Mouse (Mus musculus): Measurements from ENCODE around the gene Intu. TPM values are rescaled to one million over a fixed set of nuclear protein-coding genes. Genes with fewer than 3 reads are reported as not detected.

The Intu gene
- polyA plus RNA-seq, 1 experiment from 2014 or later: 4.0 TPM

DNA sequence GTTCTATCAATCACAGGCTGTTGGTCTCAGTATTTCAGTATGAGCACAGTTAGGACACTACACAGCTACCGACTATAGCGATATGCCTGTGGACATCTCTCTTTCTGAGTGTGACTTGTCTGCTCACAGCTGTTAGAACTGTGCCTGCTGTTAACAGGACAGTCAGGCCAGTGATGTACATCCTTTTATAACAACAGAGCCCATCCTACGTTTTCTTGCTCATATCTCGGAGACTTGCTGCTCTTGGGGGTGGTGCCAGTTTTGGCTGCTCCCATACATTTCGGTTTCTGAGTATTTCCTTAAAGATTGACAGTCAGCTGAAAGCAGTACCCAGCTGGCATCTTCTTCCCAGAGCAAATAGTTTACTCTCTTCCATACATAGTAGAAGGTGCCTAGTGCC is 125.3 kb downstream of the Intu start:
- H3K4me3 ChIP-seq (ENCODE audit: low read depth, low read length): no peak overlapping the region
- H3K27ac ChIP-seq (replicated peaks; ENCODE audit: low read depth, low read length): no peak overlapping the region
- no peaks in the 10 kb centered on the region for H3K27me3 ChIP-seq (replicated peaks; ENCODE audit: control insufficient read depth, insufficient read depth, low read length)
- no peaks in the 10 kb centered on the region; the same call in 1 of the 2 replicates for H3K4me1 ChIP-seq (ENCODE audit: control insufficient read depth, insufficient read depth, low read length)
- H3K9me3 ChIP-seq (ENCODE audit: control insufficient read depth, low read length): no peaks in the 10 kb centered on the region
- ATAC-seq (ENCODE audit: low read depth): no peak
- DNase-seq (ENCODE audit: low spot score): no peak
- H3K4me2 ChIP-seq (ENCODE audit: low read depth, low read length): no peak overlapping the region
- H3K9ac ChIP-seq (ENCODE audit: low read depth, low read length): no peak overlapping the region
- 94% methylated on average over 5 of the region's 5 CpGs for WGBS
- H3K36me3 ChIP-seq (ENCODE audit: control insufficient read depth, insufficient read depth, low read length): peaks cover 9% of the 10 kb centered on the region; the same call in 1 of the 2 replicates

DNA sequence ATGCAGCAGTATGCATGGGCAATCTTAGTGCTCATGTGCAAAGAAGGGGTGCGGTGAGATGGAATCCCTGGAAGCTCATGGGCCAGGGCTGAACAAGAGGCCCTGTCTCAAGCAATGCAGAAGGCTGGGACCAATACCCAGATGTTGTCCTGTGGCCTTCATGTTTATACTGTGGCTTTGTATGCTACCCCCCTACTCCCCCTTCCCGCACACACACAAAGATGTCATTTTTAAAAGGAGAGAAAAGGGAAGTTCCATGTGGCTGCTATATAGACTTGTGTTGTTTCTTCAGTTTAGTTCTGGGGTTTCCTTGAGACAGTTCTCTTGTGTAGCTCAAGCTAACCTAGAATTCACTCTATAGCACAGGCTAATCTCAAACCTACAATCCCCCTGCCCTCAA is 129.1 kb downstream of the Intu start:
- no peaks in the 10 kb centered on the region for H3K4me1 ChIP-seq (ENCODE audit: control insufficient read depth, insufficient read depth, low read length)
- H3K27ac ChIP-seq (replicated peaks; ENCODE audit: low read depth, low read length): no peak overlapping the region
- DNase-seq (ENCODE audit: low spot score): no peak
- H3K4me3 ChIP-seq (ENCODE audit: low read depth, low read length): no peak overlapping the region
- ATAC-seq (ENCODE audit: low read depth): no peak
- 90% methylated on average over 2 of the region's 2 CpGs for WGBS
- no peak overlapping the region for H3K9ac ChIP-seq (ENCODE audit: low read depth, low read length)
- H3K27me3 ChIP-seq (replicated peaks; ENCODE audit: control insufficient read depth, insufficient read depth, low read length): no peaks in the 10 kb centered on the region
- no peak overlapping the region for H3K4me2 ChIP-seq (ENCODE audit: low read depth, low read length)
- H3K36me3 ChIP-seq (ENCODE audit: control insufficient read depth, insufficient read depth, low read length): 0 out of 2 replicates have a peak, but pooled peaks cover 4% of the 10 kb centered on the region
- no peaks in the 10 kb centered on the region for H3K9me3 ChIP-seq (ENCODE audit: control insufficient read depth, low read length)

DNA sequence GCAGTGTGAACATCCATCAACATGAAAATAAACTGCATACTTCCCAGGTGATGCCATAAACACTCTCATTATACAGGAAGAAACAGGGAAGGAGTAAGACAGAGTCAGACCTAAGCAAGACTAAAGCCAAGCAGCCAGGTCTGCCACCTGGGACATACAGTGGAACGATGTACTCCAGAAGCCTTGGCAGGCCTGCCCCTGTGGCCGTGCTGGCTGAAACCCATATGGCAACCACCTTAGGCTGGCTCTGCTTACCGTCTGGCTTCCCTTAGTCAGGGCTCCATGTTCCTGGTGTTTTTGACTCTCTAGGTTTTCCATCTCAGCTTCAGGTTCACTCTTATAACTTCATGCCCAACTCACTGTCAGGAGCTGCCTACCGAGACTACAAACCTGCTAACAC is 135.0 kb downstream of the Intu start:
- Histone ChIP-seq H3K9me3 (ENCODE audit: control insufficient read depth, low read length) (no peaks in the 10 kb centered on the region), H3K4me1 (ENCODE audit: control insufficient read depth, insufficient read depth, low read length) (no peaks in the 10 kb centered on the region), H3K36me3 (ENCODE audit: control insufficient read depth, insufficient read depth, low read length) (no peaks in the 10 kb centered on the region), H3K4me2 (ENCODE audit: low read depth, low read length) (no peak overlapping the region), H3K27ac (replicated peaks; ENCODE audit: low read depth, low read length) (no peak overlapping the region), H3K27me3 (replicated peaks; ENCODE audit: control insufficient read depth, insufficient read depth, low read length) (no peaks in the 10 kb centered on the region), H3K4me3 (ENCODE audit: low read depth, low read length) (no peak overlapping the region), H3K9ac (ENCODE audit: low read depth, low read length) (no peak overlapping the region)
- WGBS: 79% methylated on average over 4 of the region's 4 CpGs
- ATAC-seq (ENCODE audit: low read depth) (no peak), DNase-seq (ENCODE audit: low spot score) (no peak)

GRCm38 (mm10) chr3:40666861-40667719 is 136.0 kb downstream of the Intu start:
- H3K27me3 ChIP-seq (replicated peaks; ENCODE audit: control insufficient read depth, insufficient read depth, low read length): no peaks in the 10 kb centered on the region
- H3K4me3 ChIP-seq (ENCODE audit: low read depth, low read length): no peak overlapping the region
- no peak overlapping the region for H3K9ac ChIP-seq (ENCODE audit: low read depth, low read length)
- no peak overlapping the region for H3K4me2 ChIP-seq (ENCODE audit: low read depth, low read length)
- H3K9me3 ChIP-seq (ENCODE audit: control insufficient read depth, low read length): no peaks in the 10 kb centered on the region
- DNase-seq (ENCODE audit: low spot score): no peak
- no peaks in the 10 kb centered on the region for H3K4me1 ChIP-seq (ENCODE audit: control insufficient read depth, insufficient read depth, low read length)
- no peak for ATAC-seq (ENCODE audit: low read depth)
- H3K36me3 ChIP-seq (ENCODE audit: control insufficient read depth, insufficient read depth, low read length): no peaks in the 10 kb centered on the region
- no peak overlapping the region; the same call in 1 of the 2 replicates for H3K27ac ChIP-seq (replicated peaks; ENCODE audit: low read depth, low read length)
- 74% methylated on average over 8 of the region's 8 CpGs for WGBS

GRCm38 (mm10) chr3:40668889-40669288 is 137.8 kb downstream of the Intu start:
- no peak for DNase-seq (ENCODE audit: low spot score)
- Histone ChIP-seq H3K4me3 (ENCODE audit: low read depth, low read length) (no peak overlapping the region), H3K9ac (ENCODE audit: low read depth, low read length) (no peak overlapping the region), H3K9me3 (ENCODE audit: control insufficient read depth, low read length) (no peaks in the 10 kb centered on the region), H3K27ac (replicated peaks; ENCODE audit: low read depth, low read length) (no peak overlapping the region), H3K27me3 (replicated peaks; ENCODE audit: control insufficient read depth, insufficient read depth, low read length) (no peaks in the 10 kb centered on the region), H3K36me3 (ENCODE audit: control insufficient read depth, insufficient read depth, low read length) (peaks cover 6% of the 10 kb centered on the region; the same call in 1 of the 2 replicates), H3K4me2 (ENCODE audit: low read depth, low read length) (no peak overlapping the region), H3K4me1 (ENCODE audit: control insufficient read depth, insufficient read depth, low read length) (no peaks in the 10 kb centered on the region)
- WGBS: 74% methylated on average over 6 of the region's 6 CpGs
- no peak for ATAC-seq (ENCODE audit: low read depth)

DNA sequence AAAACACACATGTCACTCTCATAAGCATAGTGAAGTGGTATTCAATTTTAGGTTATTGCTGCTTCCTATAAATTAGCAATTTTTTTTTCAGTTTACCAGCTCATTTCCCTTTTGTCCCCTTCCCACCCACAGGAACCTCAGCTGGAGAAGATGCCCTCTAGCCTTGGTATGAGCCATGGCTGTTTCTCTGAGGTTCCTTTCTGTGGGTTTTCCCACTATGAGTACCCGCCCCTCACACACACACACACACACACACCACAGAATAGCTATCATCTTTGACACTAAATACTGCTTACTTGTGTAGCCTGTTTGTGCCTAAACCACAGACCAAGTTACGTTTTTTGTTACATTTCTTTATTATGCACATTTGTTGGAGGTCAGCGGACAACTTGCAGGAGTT is 138.3 kb downstream of the Intu start:
- no peak for ATAC-seq (ENCODE audit: low read depth)
- Histone ChIP-seq H3K9me3 (ENCODE audit: control insufficient read depth, low read length) (no peaks in the 10 kb centered on the region), H3K4me1 (ENCODE audit: control insufficient read depth, insufficient read depth, low read length) (no peaks in the 10 kb centered on the region), H3K27me3 (replicated peaks; ENCODE audit: control insufficient read depth, insufficient read depth, low read length) (no peaks in the 10 kb centered on the region), H3K4me3 (ENCODE audit: low read depth, low read length) (no peak overlapping the region), H3K9ac (ENCODE audit: low read depth, low read length) (no peak overlapping the region), H3K27ac (replicated peaks; ENCODE audit: low read depth, low read length) (no peak overlapping the region), H3K4me2 (ENCODE audit: low read depth, low read length) (no peak overlapping the region), H3K36me3 (ENCODE audit: control insufficient read depth, insufficient read depth, low read length) (peaks cover 6% of the 10 kb centered on the region; the same call in 1 of the 2 replicates)
- WGBS: 89% methylated on average over 3 of the region's 3 CpGs
- no peak for DNase-seq (ENCODE audit: low spot score)

DNA sequence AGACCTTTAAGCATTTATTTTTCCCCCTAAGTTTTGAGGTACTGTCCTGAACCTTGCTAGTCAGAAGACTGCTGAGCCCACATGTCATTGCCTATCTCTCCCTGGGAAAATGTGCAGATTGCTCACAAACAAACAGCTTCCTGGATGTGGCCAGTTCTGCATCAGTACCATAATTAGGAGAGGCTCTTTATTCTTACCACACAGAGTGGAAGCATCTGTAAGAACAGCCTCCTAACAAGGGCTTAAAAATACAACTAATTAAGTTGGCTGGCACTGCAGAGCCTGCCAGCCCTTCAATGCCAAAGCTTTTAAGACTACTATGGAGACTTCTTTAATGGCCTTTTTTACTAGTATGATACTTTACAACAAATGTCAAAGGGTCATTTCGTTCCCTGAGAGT is 142.4 kb downstream of the Intu start:
- Histone ChIP-seq H3K27ac (replicated peaks; ENCODE audit: low read depth, low read length) (no peak overlapping the region), H3K4me3 (ENCODE audit: low read depth, low read length) (no peak overlapping the region), H3K9ac (ENCODE audit: low read depth, low read length) (no peak overlapping the region), H3K36me3 (ENCODE audit: control insufficient read depth, insufficient read depth, low read length) (peaks cover 10% of the 10 kb centered on the region; the same call in 1 of the 2 replicates), H3K4me1 (ENCODE audit: control insufficient read depth, insufficient read depth, low read length) (0 out of 2 replicates have a peak, but pooled peaks cover 6% of the 10 kb centered on the region), H3K9me3 (ENCODE audit: control insufficient read depth, low read length) (no peaks in the 10 kb centered on the region), H3K27me3 (replicated peaks; ENCODE audit: control insufficient read depth, insufficient read depth, low read length) (no peaks in the 10 kb centered on the region), H3K4me2 (ENCODE audit: low read depth, low read length) (no peak overlapping the region)
- WGBS: 72% methylated on average over 1 of the region's 1 CpGs
- ATAC-seq (ENCODE audit: low read depth): no peak
- DNase-seq (ENCODE audit: low spot score): peak; percentile 19

DNA sequence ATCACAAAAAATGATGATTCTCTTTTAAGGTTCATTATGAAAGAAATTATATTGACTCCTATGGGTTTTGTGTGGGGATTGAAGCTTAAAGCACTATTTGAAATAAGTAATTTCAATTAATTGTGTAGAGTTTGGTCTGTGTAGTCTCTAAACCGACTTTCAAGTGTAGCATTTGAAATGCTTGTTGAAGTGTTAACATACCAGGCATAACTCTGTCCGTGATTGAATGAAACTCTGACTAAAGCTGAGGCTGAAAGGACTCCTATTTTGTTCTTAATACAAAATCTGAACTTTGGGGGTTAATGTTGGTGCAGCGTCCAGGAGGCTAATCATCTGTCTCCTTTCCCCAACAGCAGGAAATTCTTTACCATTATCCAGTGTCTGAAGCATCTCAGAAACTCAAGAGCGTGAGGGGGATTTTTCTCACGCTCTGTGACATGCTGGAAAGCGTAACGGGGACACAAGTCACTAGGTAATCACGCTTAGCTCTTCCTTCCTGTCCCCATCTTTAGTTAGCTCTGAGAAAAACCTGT is 143.9 kb downstream of the Intu start:
- Histone ChIP-seq H3K9ac (ENCODE audit: low read depth, low read length) (no peak overlapping the region), H3K4me2 (ENCODE audit: low read depth, low read length) (no peak overlapping the region), H3K9me3 (ENCODE audit: control insufficient read depth, low read length) (no peaks in the 10 kb centered on the region), H3K36me3 (ENCODE audit: control insufficient read depth, insufficient read depth, low read length) (peaks cover 10% of the 10 kb centered on the region; the same call in 1 of the 2 replicates), H3K27ac (replicated peaks; ENCODE audit: low read depth, low read length) (no peak overlapping the region), H3K4me3 (ENCODE audit: low read depth, low read length) (no peak overlapping the region), H3K27me3 (replicated peaks; ENCODE audit: control insufficient read depth, insufficient read depth, low read length) (no peaks in the 10 kb centered on the region), H3K4me1 (ENCODE audit: control insufficient read depth, insufficient read depth, low read length) (0 out of 2 replicates have a peak, but pooled peaks cover 6% of the 10 kb centered on the region)
- 31% methylated on average over 8 of the region's 8 CpGs for WGBS
- DNase-seq (ENCODE audit: low spot score): peak; percentile 43
- ATAC-seq (ENCODE audit: low read depth): no peak
